Mouse (Mus musculus) MEL (cell line): ENCODE measurements around the gene Lemd1. TPM values are rescaled to one million over a fixed set of nuclear protein-coding genes. Genes with fewer than 3 reads are reported as not detected.

Source experiments
- DNase-seq: peaks from one replicate; pipeline ENCODE4 v3.0.0; 2011; ENCODE audit warnings: low read depth, low spot score
- H3K27ac ChIP-seq: 2 replicates; pipeline ENCODE4 v1.5.1; 2012; ENCODE audit warnings: low read depth, mild to moderate bottlenecking, control low read depth, low read length, moderate library complexity; ENCODE audit not compliant: control insufficient read depth
- H3K27me3 ChIP-seq, 2 experiments: fragments of 150-350 bp in 1 of 2; sonication (generic) in 1 of 2; 2 replicates each; pipeline ENCODE4 v1.6.1; 2012; ENCODE audit warnings: low read length in 2 of 2, mild to moderate bottlenecking in 2 of 2, improper control_type of control experiment in 1 of 2, moderate library complexity in 1 of 2; ENCODE audit not compliant: insufficient read depth in 2 of 2, control insufficient read depth in 1 of 2
- H3K36me3 ChIP-seq, 2 experiments: 2 replicates each; pipeline ENCODE4 v1.6.1; 2012 to 2014; ENCODE audit warnings: low read length in 2 of 2, improper control_type of control experiment in 1 of 2, inconsistent platforms in 1 of 2, mild to moderate bottlenecking in 1 of 2; ENCODE audit not compliant: insufficient read depth in 2 of 2, control insufficient read depth in 1 of 2
- H3K4me1 ChIP-seq, 2 experiments: fragments of 150-350 bp in 1 of 2; sonication (generic) in 1 of 2; 2 replicates each; pipeline ENCODE4 v1.6.1; 2012; ENCODE audit warnings: low read length in 2 of 2, improper control_type of control experiment in 1 of 2, mild to moderate bottlenecking in 1 of 2; ENCODE audit not compliant: insufficient read depth in 2 of 2, control insufficient read depth in 1 of 2
- H3K4me3 ChIP-seq, 2 experiments: fragments of 150-350 bp in 1 of 2; sonication (generic) in 1 of 2; 2 replicates each; pipeline ENCODE4 v1.5.1; 2012; ENCODE audit warnings: low read depth in 2 of 2, low read length in 2 of 2, mild to moderate bottlenecking in 2 of 2, moderate library complexity in 2 of 2, control low read depth in 1 of 2, improper control_type of control experiment in 1 of 2; ENCODE audit not compliant: control insufficient read depth in 1 of 2, insufficient read depth in 1 of 2
- H3K79me2 ChIP-seq: 2 replicates; pipeline ENCODE4 v1.6.1; 2012; ENCODE audit warnings: mild to moderate bottlenecking, low read length, moderate library complexity; ENCODE audit not compliant: control insufficient read depth, poor library complexity, insufficient read depth
- H3K9ac ChIP-seq: 2 replicates; pipeline ENCODE4 v1.6.1; 2012; ENCODE audit warnings: low read depth, mild to moderate bottlenecking, control low read depth, low read length, moderate library complexity; ENCODE audit not compliant: control insufficient read depth, poor library complexity, severe bottlenecking
- H3K9me3 ChIP-seq: fragments of 150-350 bp; sonication (generic); replicated peaks from 2 replicates; pipeline ENCODE4 v1.6.1; 2012; ENCODE audit warnings: mild to moderate bottlenecking, low read length, improper control_type of control experiment, moderate library complexity; ENCODE audit not compliant: insufficient read depth
- BHLHE40 ChIP-seq: IDR thresholded peaks from 2 replicates; pipeline ENCODE4 v1.6.1; 2012; ENCODE audit warnings: low read depth, mild to moderate bottlenecking, inconsistent platforms, low read length, improper control_type of control experiment, borderline replicate concordance
- CTCF ChIP-seq, 3 experiments: IDR thresholded peaks in 2 of 3; conservative IDR thresholded peaks in 1 of 3; 2 replicates each; pipeline ENCODE4 v1.5.1; 2011 to 2012; ENCODE audit warnings: low read length in 3 of 3, low read depth in 2 of 3, mild to moderate bottlenecking in 2 of 3, improper control_type of control experiment in 1 of 3, inconsistent platforms in 1 of 3, mixed read lengths in 1 of 3, moderate library complexity in 1 of 3; ENCODE audit not compliant: control insufficient read depth in 1 of 3, insufficient read depth in 1 of 3, poor library complexity in 1 of 3, severe bottlenecking in 1 of 3
- EP300 ChIP-seq, 2 experiments: IDR thresholded peaks; 2 replicates each; pipeline ENCODE4 v1.6.1; 2011; ENCODE audit warnings: improper control_type of control experiment in 2 of 2, low read length in 2 of 2, low read depth in 1 of 2, mild to moderate bottlenecking in 1 of 2
- KAT2A ChIP-seq: conservative IDR thresholded peaks from 2 replicates; pipeline ENCODE4 v1.6.1; 2012; ENCODE audit warnings: low read depth, low read length, improper control_type of control experiment, inconsistent platforms
- MXI1 ChIP-seq: IDR thresholded peaks from 2 replicates; pipeline ENCODE4 v1.6.1; 2011; ENCODE audit warnings: mild to moderate bottlenecking, low read depth, low read length, improper control_type of control experiment
- MYB ChIP-seq: IDR thresholded peaks from 2 replicates; pipeline ENCODE4 v1.6.1; 2011; ENCODE audit warnings: mild to moderate bottlenecking, low read depth, low read length, improper control_type of control experiment
- POLR2AphosphoS2 ChIP-seq: IDR thresholded peaks from 2 replicates; pipeline ENCODE4 v1.6.1; 2011; ENCODE audit warnings: low read length, improper control_type of control experiment
- TAL1 ChIP-seq: IDR thresholded peaks from 2 replicates; pipeline ENCODE4 v1.6.1; 2012; ENCODE audit warnings: mild to moderate bottlenecking, inconsistent platforms, low read length, moderate library complexity, mixed read lengths
- TBP ChIP-seq: IDR thresholded peaks from 2 replicates; pipeline ENCODE4 v1.8.0; 2011; ENCODE audit warnings: low read depth, low read length, improper control_type of control experiment
- TCF12 ChIP-seq: IDR thresholded peaks from 2 replicates; pipeline ENCODE4 v1.6.1; 2014; ENCODE audit warnings: low read depth, mild to moderate bottlenecking, inconsistent platforms, low read length, improper control_type of control experiment, moderate library complexity
- UBTF ChIP-seq: IDR thresholded peaks from 2 replicates; pipeline ENCODE4 v1.6.1; 2012; ENCODE audit warnings: low read depth, mild to moderate bottlenecking, inconsistent platforms, low read length, improper control_type of control experiment, moderate library complexity, borderline replicate concordance; ENCODE audit not compliant: insufficient read depth
- ZMIZ1 ChIP-seq: IDR thresholded peaks from 2 replicates; pipeline ENCODE4 v1.6.1; 2012; ENCODE audit warnings: low read depth, mild to moderate bottlenecking, inconsistent platforms, low read length, improper control_type of control experiment, moderate library complexity
- polyA plus RNA-seq, 2 experiments: library from polyadenylated mRNA; stranded (reverse) in 1 of 2; unstranded in 1 of 2; fragments of >175 nt in 1 of 2; fragments of >200 nt in 1 of 2; gene quantifications; 2 replicates each; pipeline versions ENCODE4 v1.2.1 to v1.2.4; 2012; ENCODE audit warnings: low replicate concordance in 2 of 2, low read depth in 1 of 2; ENCODE audit not compliant: insufficient read length in 2 of 2, insufficient read depth in 1 of 2, missing spikeins in 1 of 2
- total RNA-seq: library from RNA; depleted of rRNA; stranded (reverse); fragments of 300-350 nt; gene quantifications from 2 replicates; pipeline ENCODE4 v1.2.3, GENCODE M21; 2012

Lemd1 gene
- total and polyA plus RNA-seq, 3 experiments = not detected

DNA sequence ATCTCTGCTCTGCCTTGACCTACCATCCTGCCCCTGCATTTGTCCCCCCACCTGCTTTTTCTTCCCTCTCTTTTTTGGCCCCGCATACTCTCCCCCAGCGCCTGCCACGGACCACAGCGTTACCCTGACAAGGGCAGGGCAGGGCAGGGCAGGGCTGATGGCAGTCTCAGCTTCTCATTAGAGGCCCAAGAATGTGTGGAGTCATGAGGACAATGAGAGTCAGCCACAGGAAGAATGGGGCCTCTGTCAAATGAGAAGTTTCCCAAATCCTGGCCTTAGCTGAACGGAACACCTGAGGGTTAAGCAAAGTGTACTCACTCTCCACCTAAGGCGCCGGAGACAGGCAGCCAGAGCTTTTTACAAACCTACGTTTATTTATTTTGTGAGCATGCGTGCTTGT is 3.9 kb downstream of the Lemd1 start:
- no peaks in the 10 kb centered on the region for H3K79me2 ChIP-seq
- no peak overlapping the region for H3K27ac ChIP-seq
- no peaks in the 10 kb centered on the region for H3K4me1 ChIP-seq
- no peak for TF ChIP-seq ZMIZ1
- H3K9me3 ChIP-seq = no peaks in the 10 kb centered on the region
- no peak overlapping the region for H3K4me3 ChIP-seq
- no peak for DNase-seq
- H3K9ac ChIP-seq = no peak overlapping the region
- H3K36me3 ChIP-seq = no peaks in the 10 kb centered on the region
- H3K27me3 ChIP-seq = peaks cover 5 to 15% of the 10 kb centered on the region in 2 experiments

DNA sequence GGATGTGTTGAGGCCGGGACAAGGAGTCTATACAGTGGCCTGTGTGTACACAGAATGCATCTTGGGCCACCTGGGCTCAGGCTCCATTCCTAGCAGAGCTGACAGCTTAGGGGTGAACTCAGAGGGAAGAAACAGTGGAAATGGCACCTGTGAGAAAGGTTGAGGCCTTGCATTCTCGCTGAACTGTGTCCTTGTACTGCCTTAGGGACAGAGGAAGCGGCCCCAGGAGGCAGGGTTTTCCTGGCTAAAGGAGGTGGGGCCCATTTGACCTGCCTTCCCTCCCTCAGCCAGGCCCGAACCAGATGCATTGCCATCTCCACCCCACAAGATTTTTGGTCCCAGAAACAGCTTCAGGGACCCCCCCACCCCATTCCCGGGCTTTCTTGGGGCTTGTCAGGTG is 4.5 kb downstream of the Lemd1 start:
- TF ChIP-seq EP300 (IDR thresholded peaks at IDR 0.05; ENCODE audit: low read depth in 1 of 2, low read length in 2 of 2) = no peak
- TF ChIP-seq BHLHE40 = no peak
- TF ChIP-seq UBTF = no peak
- TF ChIP-seq TBP = no peak
- no peak for TF ChIP-seq TAL1
- no peak for TF ChIP-seq POLR2AphosphoS2
- TF ChIP-seq, all 39 proteins: peak for 0

DNA sequence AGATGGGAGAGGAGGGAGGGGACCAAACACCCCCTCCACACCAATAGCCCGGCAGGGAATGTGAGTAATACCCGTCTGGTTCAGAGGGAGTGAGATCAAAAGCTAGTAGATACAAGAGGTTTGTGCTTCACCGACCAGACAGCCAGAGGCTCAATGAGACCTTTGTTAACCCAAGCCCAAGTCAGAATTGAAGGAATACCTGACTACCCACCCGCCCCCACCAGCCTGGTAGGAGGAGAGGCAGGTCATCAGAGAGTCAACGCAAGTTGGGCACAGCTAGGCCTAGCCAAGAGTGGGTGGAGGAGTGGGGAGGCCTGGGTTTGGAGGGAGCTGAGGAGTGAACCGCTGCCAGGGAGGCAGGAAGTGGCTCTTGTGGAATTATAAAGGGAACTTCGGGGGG is 5.1 kb downstream of the Lemd1 start:
- Histone ChIP-seq H3K27me3 (peaks cover 5 to 15% of the 10 kb centered on the region in 2 experiments), H3K27ac (no peak overlapping the region), H3K36me3 (no peaks in the 10 kb centered on the region), H3K79me2 (no peaks in the 10 kb centered on the region), H3K4me1 (no peaks in the 10 kb centered on the region), H3K9me3 (no peaks in the 10 kb centered on the region), H3K4me3 (no peak overlapping the region), H3K9ac (no peak overlapping the region)
- TF ChIP-seq TCF12 (no peak), CTCF (IDR thresholded peaks at IDR 0.05 in 2 of 3, conservative IDR thresholded peaks at IDR 0.05 in 1 of 3; ENCODE audit: control insufficient read depth in 1 of 3, insufficient read depth in 1 of 3, low read depth in 2 of 3, low read length in 3 of 3, poor library complexity in 1 of 3, severe bottlenecking in 1 of 3) (no peak), MYB (no peak), MXI1 (no peak), KAT2A (no peak)
- DNase-seq = no peak

More for the DNA sequence above, 4.5 kb downstream of the Lemd1 start:
- H3K27ac ChIP-seq = no peak overlapping the region
- H3K36me3 ChIP-seq = no peaks in the 10 kb centered on the region
- no peak overlapping the region for H3K4me3 ChIP-seq
- peaks cover 5 to 15% of the 10 kb centered on the region in 2 experiments for H3K27me3 ChIP-seq
- no peak overlapping the region for H3K9ac ChIP-seq
- H3K9me3 ChIP-seq = no peaks in the 10 kb centered on the region
- DNase-seq = no peak
- H3K4me1 ChIP-seq = no peaks in the 10 kb centered on the region
- no peaks in the 10 kb centered on the region for H3K79me2 ChIP-seq
